Mouse (Mus musculus) cerebellum, postnatal 4 days (tissue): ENCODE measurements around the gene Olfr832.
"Not testable (repeated sequence)": the region's sequence is repeated elsewhere in the genome, so short reads cannot be mapped to it uniquely, and the experiment has no call there.

ENCODE experiments used
- DNase-seq, 2 experiments: peaks; one replicate each; pipeline ENCODE4 v3.0.0; 2022; ENCODE audit warnings: low spot score in 2 of 2, mixed read lengths in 1 of 2

Gene Olfr832

GRCm38 (mm10) chr9:18936822-18937221 is at the start of gene Olfr832:
Gene Olfr832, plus strand, starts transcription at chr9:18937122.
- DNase-seq = not testable (repeated sequence)

GRCm38 (mm10) chr9:18907699-18908098 is 29.2 kb upstream of the Olfr832 start:
- not testable (repeated sequence) for DNase-seq

- DNase-seq = not testable (repeated sequence)
Observed at GRCm38 (mm10) chr9:18927921-18928320, 9.0 kb upstream of the Olfr832 start.

- no peak for DNase-seq
Observed at GRCm38 (mm10) chr9:18962021-18962420, 25.1 kb downstream of the Olfr832 start.

GRCm38 (mm10) chr9:18987690-18988089 is 50.8 kb downstream of the Olfr832 start, which contains the start of gene Olfr834:
Gene Olfr834, plus strand, starts transcription at chr9:18987990.
- DNase-seq = no peak
